Mouse (Mus musculus) frontal cortex, adult 2 months (tissue): Measurements from ENCODE around the gene Spata5. TPM values are rescaled to one million over a fixed set of nuclear protein-coding genes. Genes with fewer than 3 reads are reported as not detected.
"Not testable (repeated sequence)": the region's sequence is repeated elsewhere in the genome, so short reads cannot be mapped to it uniquely, and the experiment has no call there.

Experiments used
- DNase-seq, 2 experiments: peaks; one replicate each; pipeline ENCODE4 v3.0.0; 2022; ENCODE audit warnings: low spot score in 1 of 2; ENCODE audit errors: extremely low spot score in 1 of 2
- polyA plus RNA-seq: library from polyadenylated mRNA; depleted of rRNA; stranded (reverse); fragments of >200 nt; gene quantifications from 2 replicates; pipeline ENCODE4 v1.2.3, GENCODE M21; 2012

Spata5 gene
- polyA plus RNA-seq, 1 experiment: 6.6 TPM

- DNase-seq: no peak
Observed at GRCm38 (mm10) chr3:37567505-37567904, 147.8 kb downstream of the Spata5 start.

GRCm38 (mm10) chr3:37568780-37569179, 149.1 kb downstream of the Spata5 start:
- DNase-seq: no peak

GRCm38 (mm10) chr3:37569661-37570566, 150.2 kb downstream of the Spata5 start:
- peak in 1 of 2 experiments; percentile 10 for DNase-seq

DNA sequence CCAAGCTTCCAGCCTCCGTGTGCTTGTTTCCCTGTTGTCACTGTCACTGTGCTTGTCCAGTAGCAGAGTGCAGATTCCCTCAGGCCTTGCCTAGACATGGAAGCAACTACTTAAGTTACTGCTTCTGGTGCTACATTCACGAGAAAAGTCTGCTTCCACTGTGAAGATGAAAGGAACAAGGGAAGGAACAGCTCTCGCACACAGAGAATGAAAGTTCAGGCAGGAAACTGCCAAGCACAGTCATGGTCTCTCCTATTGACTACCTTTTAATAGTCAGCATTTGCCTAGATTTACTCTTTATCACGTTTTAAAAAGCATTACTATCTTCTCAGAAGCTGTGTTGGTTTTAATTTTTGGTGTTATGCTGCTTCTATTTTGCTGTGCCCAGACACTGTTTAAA, 151.9 kb downstream of the Spata5 start:
- DNase-seq: no peak

GRCm38 (mm10) chr3:37572066-37572465, 152.4 kb downstream of the Spata5 start:
- DNase-seq: peak; percentile 25 to 47

GRCm38 (mm10) chr3:37576840-37577239, 157.1 kb downstream of the Spata5 start:
- DNase-seq: no peak

DNA sequence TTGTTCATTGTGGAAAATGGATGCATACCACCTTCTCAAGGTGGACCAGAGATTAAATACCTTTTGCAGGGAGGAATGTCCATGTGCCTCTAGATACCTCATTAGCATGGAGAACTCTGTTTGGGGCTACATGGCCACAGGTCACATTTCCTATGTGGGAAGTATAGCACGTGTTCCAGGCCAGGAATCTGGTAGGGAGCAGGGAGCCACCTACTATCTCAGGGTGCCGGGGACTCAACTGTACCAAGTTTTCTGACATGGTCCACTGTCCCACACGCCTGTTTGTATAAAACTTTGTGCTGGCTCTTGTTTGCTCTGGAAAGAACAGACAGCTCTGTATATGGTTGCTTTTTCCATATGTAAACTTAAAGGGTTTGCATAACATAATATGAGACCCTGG, 158.0 kb downstream of the Spata5 start:
- no peak for DNase-seq

- DNase-seq: no peak
Observed at GRCm38 (mm10) chr3:37584576-37584975, 164.9 kb downstream of the Spata5 start.

DNA sequence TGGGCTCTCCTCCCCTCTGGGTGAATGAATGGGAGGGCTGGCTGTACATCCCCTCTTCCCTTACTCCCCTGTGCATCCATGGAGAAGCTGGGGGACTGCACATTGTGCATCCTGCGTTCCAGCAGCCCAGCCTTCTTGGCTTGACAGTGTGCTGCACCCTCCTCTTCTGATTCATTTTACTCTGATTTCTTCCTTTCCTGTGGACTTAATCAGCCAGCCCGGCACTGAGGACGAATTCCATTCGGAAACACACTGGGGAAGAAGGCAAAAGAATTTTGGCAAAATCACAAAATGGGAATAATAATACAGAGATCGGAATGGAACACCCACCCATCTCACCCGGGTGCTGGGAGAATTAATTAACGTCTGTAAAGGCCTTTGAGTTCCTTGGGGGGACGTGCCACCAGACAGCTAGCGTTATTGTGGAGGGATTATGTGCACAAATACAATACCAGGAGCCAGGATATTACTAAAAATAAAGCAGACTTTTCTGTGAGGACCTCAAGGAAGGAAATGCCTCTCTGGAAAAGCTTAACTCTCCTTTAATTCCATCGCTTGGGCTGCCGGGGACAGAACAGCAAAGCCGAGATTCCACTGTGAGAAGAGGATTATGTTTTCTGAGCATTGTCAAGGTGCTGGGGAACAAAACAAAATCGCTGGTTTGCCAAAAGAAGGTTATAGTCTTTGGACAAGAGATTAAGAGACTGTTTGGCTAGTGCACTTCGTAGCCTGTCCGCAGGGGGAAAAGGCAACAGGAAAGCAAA, 166.5 kb downstream of the Spata5 start:
- peak in 1 of 2 experiments; percentile 24 for DNase-seq

DNA sequence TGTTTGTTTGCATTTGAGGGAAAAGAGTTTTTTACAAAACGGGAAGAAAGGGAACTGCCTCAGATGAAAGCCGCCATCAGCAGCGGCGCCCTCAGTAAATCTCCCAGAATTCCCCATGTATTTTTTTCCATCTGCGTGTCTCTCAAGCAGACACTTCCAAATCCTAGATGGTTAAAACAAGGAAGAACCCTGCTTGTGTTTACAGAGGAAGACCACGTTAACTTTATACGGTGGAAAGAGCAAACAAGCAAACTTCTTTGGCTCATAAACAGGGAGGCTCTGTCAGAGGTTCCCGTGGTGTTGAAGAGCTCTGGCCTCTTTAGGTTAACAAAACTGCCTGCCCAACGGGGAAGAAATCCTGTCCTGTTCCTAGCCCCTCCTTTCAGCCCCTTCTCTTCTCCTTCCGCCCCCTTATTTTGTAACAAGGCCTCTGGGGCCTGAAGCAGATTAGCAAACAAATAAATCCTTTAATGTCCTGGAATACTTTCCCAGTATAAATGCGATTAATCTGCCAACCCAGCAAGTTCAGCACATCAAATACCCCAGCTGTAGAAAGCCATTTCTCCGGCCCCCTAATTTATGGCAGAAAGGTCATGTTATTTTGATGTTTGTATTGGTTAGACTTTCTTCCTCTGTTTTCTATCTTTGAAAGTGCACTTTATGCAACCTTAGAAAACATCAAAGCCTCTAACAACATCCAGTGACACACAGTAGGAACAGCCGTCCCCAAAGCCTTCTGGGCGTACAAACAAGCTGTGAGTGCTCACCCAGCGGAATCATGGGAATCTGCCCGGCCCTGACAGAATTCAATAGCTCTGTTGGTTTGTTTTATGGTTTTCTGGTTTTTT, 167.3 kb downstream of the Spata5 start:
- DNase-seq: no peak

GRCm38 (mm10) chr3:37595721-37596120, 176.0 kb downstream of the Spata5 start:
- DNase-seq: no peak

DNA sequence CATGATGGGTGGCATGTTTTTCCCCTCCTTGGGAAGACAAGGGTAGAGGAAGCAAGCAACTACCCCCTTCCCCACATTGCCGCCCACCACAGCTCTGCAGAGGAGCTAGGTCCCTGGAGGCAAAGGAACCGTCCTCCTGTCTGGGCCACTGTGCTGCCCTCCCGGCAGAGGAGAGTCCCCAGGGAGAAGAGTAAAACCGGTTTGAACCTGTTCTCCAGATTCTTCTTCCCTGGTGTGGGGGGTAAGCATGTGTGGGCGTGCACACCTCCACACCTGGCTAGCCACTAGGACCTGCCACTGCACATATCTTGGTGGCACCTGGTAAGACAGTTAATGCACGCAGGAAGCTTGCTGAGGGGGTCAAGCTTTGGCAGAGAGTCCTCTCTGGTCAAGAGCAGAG, 176.8 kb downstream of the Spata5 start:
- DNase-seq: no peak

DNA sequence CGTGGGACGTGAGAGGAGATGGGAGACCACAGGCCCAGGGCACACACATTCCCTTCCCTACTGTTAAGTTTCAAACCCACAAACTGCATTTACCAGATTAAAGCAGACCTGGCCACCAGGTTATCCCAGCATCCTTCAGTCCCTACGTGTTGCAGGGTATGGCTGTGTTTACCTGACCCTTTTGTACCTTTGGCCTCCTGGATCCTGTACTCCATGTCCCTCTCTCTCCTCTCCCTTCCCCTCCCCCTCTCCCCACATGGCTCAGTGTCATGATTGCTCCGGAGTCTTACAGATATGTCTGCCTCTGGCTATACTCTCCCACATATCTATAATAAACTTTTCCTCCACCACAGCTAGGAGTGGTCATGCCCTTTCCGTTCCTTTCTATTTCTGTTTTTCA, 177.5 kb downstream of the Spata5 start:
- no peak for DNase-seq

DNA sequence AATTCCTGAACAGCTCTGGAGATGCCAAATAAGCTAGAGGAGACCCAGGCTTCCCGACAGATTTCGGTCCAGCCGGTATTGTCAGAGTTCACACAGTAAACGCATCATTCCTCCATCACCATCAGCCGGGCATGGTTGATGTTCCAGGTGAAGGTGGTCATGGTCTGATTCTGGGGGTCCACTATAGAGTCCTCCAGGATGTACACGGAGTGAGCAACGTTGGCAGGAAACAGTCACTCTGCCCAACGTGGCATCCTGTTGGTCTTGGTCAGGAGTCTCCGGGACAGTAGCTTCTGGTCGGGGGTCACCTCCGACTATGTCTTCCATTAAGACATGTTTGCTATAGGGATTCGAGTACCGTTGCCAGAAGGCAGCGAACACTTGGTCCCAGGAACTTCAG, 179.9 kb downstream of the Spata5 start:
- DNase-seq: not testable (repeated sequence)

DNA sequence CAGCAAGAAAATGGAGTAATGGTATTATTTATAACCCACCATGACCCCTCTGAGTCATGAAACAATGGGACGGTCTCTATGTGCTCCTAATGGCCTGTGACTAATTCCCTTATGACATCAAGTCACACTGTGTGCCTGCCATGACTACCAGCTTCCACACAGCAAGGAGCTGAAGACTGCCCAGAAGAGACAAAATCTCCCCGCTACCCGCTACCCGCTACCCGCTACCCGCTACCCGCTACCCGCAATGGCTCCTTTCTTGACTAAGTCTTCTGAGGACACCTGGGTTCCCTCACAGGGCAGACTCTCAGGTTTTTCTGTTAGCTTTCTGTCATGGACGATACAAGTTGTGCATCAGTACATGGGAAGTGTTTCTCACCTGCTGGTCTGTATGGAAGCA, 182.7 kb downstream of the Spata5 start:
- no peak for DNase-seq

DNA sequence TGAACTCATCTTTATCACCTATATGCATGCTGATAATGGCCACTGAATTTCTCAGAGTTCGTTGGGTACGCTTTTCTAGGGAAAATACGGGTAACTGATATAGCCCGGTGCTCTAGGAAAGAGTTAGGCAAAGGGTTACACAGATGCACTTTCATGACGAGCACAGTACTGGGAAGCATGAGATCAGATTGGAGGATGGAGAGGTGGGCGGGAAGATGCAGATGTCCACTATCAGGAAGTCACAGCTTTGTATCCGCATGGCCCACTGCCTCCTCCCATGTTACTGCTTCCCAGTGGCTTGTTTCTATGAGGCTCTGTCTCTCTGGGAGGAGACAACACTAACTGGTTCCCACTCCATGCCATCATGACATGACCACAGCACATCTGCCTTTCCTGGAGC, 183.2 kb downstream of the Spata5 start:
- no peak for DNase-seq

DNA sequence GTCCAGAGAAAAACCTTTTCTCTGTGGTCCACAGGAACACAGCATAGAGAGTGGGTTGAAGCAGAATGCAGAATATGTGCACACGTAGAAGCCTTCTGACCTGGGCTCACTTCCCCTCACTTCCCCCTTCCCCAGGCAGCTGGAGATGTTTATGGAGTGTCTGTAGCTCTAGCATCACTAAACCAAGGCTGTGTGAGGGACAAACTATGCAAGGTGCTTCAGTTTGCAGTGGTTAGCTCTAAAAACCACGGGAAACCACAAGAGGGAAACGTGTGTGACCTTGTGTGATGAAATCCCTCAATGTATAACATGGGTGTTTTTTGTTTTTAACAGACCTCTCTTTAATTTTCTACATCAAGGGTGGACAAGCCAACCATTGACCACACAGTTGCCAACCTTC, 183.8 kb downstream of the Spata5 start:
- DNase-seq: no peak

GRCm38 (mm10) chr3:37604976-37605875, 185.5 kb downstream of the Spata5 start:
- DNase-seq: peak in 1 of 2 experiments; percentile 28

GRCm38 (mm10) chr3:37605876-37606238, 186.2 kb downstream of the Spata5 start:
- DNase-seq: no peak

- no peak for DNase-seq
Observed at GRCm38 (mm10) chr3:37608926-37609325, 189.2 kb downstream of the Spata5 start.
